Mouse (Mus musculus) hindbrain, embryonic 13.5 days (tissue): ENCODE results near the gene Slc4a4. TPM values are rescaled to one million over a fixed set of nuclear protein-coding genes. Genes with fewer than 3 reads are reported as not detected.

ENCODE experiments used
- ATAC-seq: fragments of 200-750 bp; cut with Nextera tagmentation; 2 replicates; pipeline ENCODE4 v1.8.0; 2017; ENCODE audit warnings: moderate TSS enrichment; ENCODE audit not compliant: low FRiP score
- H3K27ac ChIP-seq: fragments of 300-500 bp; sonication (generic); 2 replicates; pipeline ENCODE4 v1.5.1; 2015; ENCODE audit warnings: inconsistent platforms, mild to moderate bottlenecking, moderate library complexity
- H3K27me3 ChIP-seq: fragments of 300-500 bp; sonication (generic); 2 replicates; pipeline ENCODE4 v1.6.1; 2015; ENCODE audit warnings: mild to moderate bottlenecking, inconsistent platforms
- H3K36me3 ChIP-seq: fragments of 300-500 bp; sonication (generic); 2 replicates; pipeline ENCODE4 v1.6.1; 2015; ENCODE audit warnings: mild to moderate bottlenecking, inconsistent platforms
- H3K4me1 ChIP-seq: fragments of 300-500 bp; sonication (generic); replicated peaks from 2 replicates; pipeline ENCODE4 v1.6.1; 2015; ENCODE audit warnings: inconsistent platforms
- H3K4me2 ChIP-seq: fragments of 300-500 bp; sonication (generic); 2 replicates; pipeline ENCODE4 v1.6.1; 2015; ENCODE audit warnings: inconsistent platforms, mild to moderate bottlenecking, moderate library complexity
- H3K4me3 ChIP-seq: fragments of 300-500 bp; sonication (generic); 2 replicates; pipeline ENCODE4 v1.5.1; 2015; ENCODE audit warnings: mild to moderate bottlenecking, inconsistent platforms
- H3K9ac ChIP-seq: fragments of 300-500 bp; sonication (generic); 2 replicates; pipeline ENCODE4 v1.6.1; 2015; ENCODE audit warnings: mild to moderate bottlenecking, inconsistent platforms
- H3K9me3 ChIP-seq: fragments of 300-500 bp; sonication (generic); 2 replicates; pipeline ENCODE4 v1.6.1; 2016; ENCODE audit warnings: inconsistent platforms
- WGBS: fragments of 180-500 bp; shearing (Covaris S2); methylation state at CpG from one replicate; pipeline ENCODE4 v1.1.7; 2015; 5-methylcytosine and 5-hydroxymethylcytosine counted together
- polyA plus RNA-seq: library from polyadenylated mRNA; unstranded; fragments of >200 nt; fragmentation: Nextera tagmentation; extraction: Ambion mirVana; gene quantifications from 2 replicates; pipeline ENCODE4 v1.2.1, GENCODE M21; 2015

The Slc4a4 gene
- 3.1 and 3.3 TPM in 2 replicates for polyA plus RNA-seq

- no peak within 1 kb of the TSS; the same call in 1 of the 2 replicates for H3K27ac ChIP-seq
- WGBS: under 1% methylated on average over 98 of the region's 119 CpGs
Measured at GRCm38 (mm10) chr5:88886668-88887555, at the start of gene Slc4a4. Gene Slc4a4, plus strand, starts transcription at chr5:88886818.

GRCm38 (mm10) chr5:88840080-88840798 lies 46.4 kb upstream of the Slc4a4 start:
- Histone ChIP-seq H3K36me3 (no peaks in the 10 kb centered on the region), H3K9ac (no peak overlapping the region), H3K27ac (no peak overlapping the region), H3K4me1 (no peaks in the 10 kb centered on the region), H3K9me3 (no peaks in the 10 kb centered on the region), H3K4me3 (no peak overlapping the region), H3K27me3 (no peaks in the 10 kb centered on the region), H3K4me2 (no peak overlapping the region)
- no peak for ATAC-seq
- WGBS: 72% methylated on average over 5 of the region's 5 CpGs

More at GRCm38 (mm10) chr5:88886668-88887555, at the start of gene Slc4a4:
- ATAC-seq: peak; percentile 89
- Histone ChIP-seq H3K9me3 (no peaks in the 10 kb centered on the region), H3K4me3 (peak within 1 kb of the TSS; percentile 81), H3K4me2 (peak within 1 kb of the TSS; percentile 96), H3K4me1 (peaks cover 15% of the 10 kb centered on the region), H3K9ac (peak within 1 kb of the TSS; percentile 77), H3K27me3 (peaks cover 35% of the 10 kb centered on the region), H3K36me3 (no peaks in the 10 kb centered on the region)

- H3K4me1 ChIP-seq: no peaks in the 10 kb centered on the region
- no peak overlapping the region for H3K4me2 ChIP-seq
- 97% methylated on average over 3 of the region's 3 CpGs for WGBS
Measured at GRCm38 (mm10) chr5:88857311-88857710, 29.3 kb upstream of the Slc4a4 start.

GRCm38 (mm10) chr5:88857801-88858200 lies 28.8 kb upstream of the Slc4a4 start:
- Histone ChIP-seq H3K4me3 (no peak overlapping the region), H3K36me3 (no peaks in the 10 kb centered on the region), H3K27me3 (no peaks in the 10 kb centered on the region), H3K4me1 (no peaks in the 10 kb centered on the region), H3K4me2 (no peak overlapping the region), H3K9me3 (no peaks in the 10 kb centered on the region), H3K9ac (no peak overlapping the region), H3K27ac (no peak overlapping the region)
- WGBS: 92% methylated on average over 4 of the region's 4 CpGs
- no peak for ATAC-seq

More at GRCm38 (mm10) chr5:88857311-88857710, 29.3 kb upstream of the Slc4a4 start:
- ATAC-seq: no peak
- Histone ChIP-seq H3K27ac (no peak overlapping the region), H3K9me3 (no peaks in the 10 kb centered on the region), H3K36me3 (no peaks in the 10 kb centered on the region), H3K4me3 (no peak overlapping the region), H3K9ac (no peak overlapping the region), H3K27me3 (no peaks in the 10 kb centered on the region)

- Histone ChIP-seq H3K4me3 (no peak overlapping the region), H3K4me2 (no peak overlapping the region), H3K36me3 (no peaks in the 10 kb centered on the region), H3K9me3 (no peaks in the 10 kb centered on the region), H3K27me3 (no peaks in the 10 kb centered on the region), H3K9ac (no peak overlapping the region), H3K27ac (no peak overlapping the region), H3K4me1 (no peaks in the 10 kb centered on the region)
- no peak for ATAC-seq
- 87% methylated on average over 4 of the region's 4 CpGs for WGBS
Measured at GRCm38 (mm10) chr5:88858226-88858625, 28.4 kb upstream of the Slc4a4 start.

GRCm38 (mm10) chr5:88862163-88862562 lies 24.5 kb upstream of the Slc4a4 start:
- Histone ChIP-seq H3K36me3 (no peaks in the 10 kb centered on the region), H3K27me3 (no peaks in the 10 kb centered on the region), H3K27ac (no peak overlapping the region), H3K4me1 (no peaks in the 10 kb centered on the region), H3K4me2 (no peak overlapping the region), H3K9ac (no peak overlapping the region), H3K4me3 (no peak overlapping the region), H3K9me3 (no peaks in the 10 kb centered on the region)
- ATAC-seq: no peak
- 57% methylated on average over 3 of the region's 3 CpGs for WGBS

- Histone ChIP-seq H3K9ac (no peak overlapping the region), H3K9me3 (no peaks in the 10 kb centered on the region), H3K36me3 (no peaks in the 10 kb centered on the region), H3K27me3 (no peaks in the 10 kb centered on the region), H3K4me3 (no peak overlapping the region), H3K4me2 (no peak overlapping the region), H3K27ac (no peak overlapping the region), H3K4me1 (no peaks in the 10 kb centered on the region)
- 99% methylated on average over 2 of the region's 2 CpGs for WGBS
- peak; percentile 52; the same call in 1 of the 2 replicates for ATAC-seq
Measured at GRCm38 (mm10) chr5:88862794-88863193, 23.8 kb upstream of the Slc4a4 start.

- peaks cover 35% of the 10 kb centered on the region for H3K27me3 ChIP-seq
- no peak overlapping the region for H3K4me3 ChIP-seq
- H3K4me1 ChIP-seq: peaks cover 15% of the 10 kb centered on the region
- H3K36me3 ChIP-seq: no peaks in the 10 kb centered on the region
- no peak for ATAC-seq
- H3K27ac ChIP-seq: no peak overlapping the region
- WGBS: 25% methylated on average over 3 of the region's 3 CpGs
- no peak overlapping the region for H3K4me2 ChIP-seq
- no peak overlapping the region for H3K9ac ChIP-seq
- no peaks in the 10 kb centered on the region for H3K9me3 ChIP-seq
Measured at GRCm38 (mm10) chr5:88884101-88884500, 2.5 kb upstream of the Slc4a4 start.

- WGBS: 82% methylated on average over 3 of the region's 3 CpGs
- ATAC-seq: no peak
- no peaks in the 10 kb centered on the region for H3K9me3 ChIP-seq
Measured at GRCm38 (mm10) chr5:88885503-88885902, 1.1 kb upstream of the Slc4a4 start.

GRCm38 (mm10) chr5:88885944-88886343 lies 674 bp upstream of the Slc4a4 start:
- Histone ChIP-seq H3K4me2 (peak overlapping the region; percentile 96), H3K36me3 (no peaks in the 10 kb centered on the region), H3K27ac (no peak overlapping the region), H3K4me1 (peaks cover 15% of the 10 kb centered on the region), H3K9me3 (no peaks in the 10 kb centered on the region), H3K9ac (no peak overlapping the region), H3K4me3 (peak overlapping the region; percentile 81), H3K27me3 (peaks cover 35% of the 10 kb centered on the region)
- no peak for ATAC-seq
- WGBS: 60% methylated on average over 5 of the region's 5 CpGs

More at GRCm38 (mm10) chr5:88885503-88885902, 1.1 kb upstream of the Slc4a4 start:
- H3K9ac ChIP-seq: no peak overlapping the region
- peaks cover 35% of the 10 kb centered on the region for H3K27me3 ChIP-seq
- peaks cover 15% of the 10 kb centered on the region for H3K4me1 ChIP-seq
- H3K36me3 ChIP-seq: no peaks in the 10 kb centered on the region
- H3K27ac ChIP-seq: no peak overlapping the region
- no peak overlapping the region for H3K4me3 ChIP-seq
- no peak overlapping the region for H3K4me2 ChIP-seq

- Histone ChIP-seq H3K4me2 (peak overlapping the region; percentile 96), H3K4me1 (peaks cover 15% of the 10 kb centered on the region), H3K27me3 (peaks cover 35% of the 10 kb centered on the region), H3K9ac (peak overlapping the region; percentile 77), H3K9me3 (no peaks in the 10 kb centered on the region), H3K27ac (no peak overlapping the region), H3K36me3 (no peaks in the 10 kb centered on the region), H3K4me3 (peak overlapping the region; percentile 81)
- ATAC-seq: no peak
- under 1% methylated on average over 14 of the region's 14 CpGs for WGBS
Measured at GRCm38 (mm10) chr5:88886349-88886667, 310 bp upstream of the Slc4a4 start.

GRCm38 (mm10) chr5:88887556-88888412 lies 1.2 kb downstream of the Slc4a4 start:
- ATAC-seq: peak; percentile 55
- Histone ChIP-seq H3K27ac (no peak overlapping the region), H3K4me3 (peak overlapping the region; percentile 81), H3K9me3 (no peaks in the 10 kb centered on the region), H3K36me3 (no peaks in the 10 kb centered on the region), H3K27me3 (peaks cover 35% of the 10 kb centered on the region), H3K4me1 (peaks cover 15% of the 10 kb centered on the region), H3K4me2 (peak overlapping the region; percentile 96), H3K9ac (peak overlapping the region; percentile 77)
- WGBS: under 1% methylated on average over 29 of the region's 29 CpGs
